Mouse (Mus musculus): ENCODE results near the gene St6gal1. TPM values are rescaled to one million over a fixed set of nuclear protein-coding genes. Genes with fewer than 3 reads are reported as not detected.
A peak's percentile ranks its signal among the peaks of the same experiment; 100 is the strongest.
"Not testable (repeated sequence)": the region's sequence is repeated elsewhere in the genome, so short reads cannot be mapped to it uniquely, and the experiment has no call there.

The St6gal1 gene
- total RNA-seq (2022), result 10 to 100 TPM; 14.0 to 22.7 (median 17.8) TPM

- peak in 1 of 2 experiments; percentile 66 for DNase-seq (ENCODE audit: low spot score in 2 of 2)
These were observed at the start of gene St6gal1 for GRCm38 (mm10) chr16:23224671-23225068. Gene St6gal1 (plus strand): TSS chr16:23224740.

- no peak for DNase-seq (ENCODE audit: low spot score in 2 of 2)
These were observed 49.7 kb upstream of the St6gal1 start for GRCm38 (mm10) chr16:23174855-23175254.

DNA sequence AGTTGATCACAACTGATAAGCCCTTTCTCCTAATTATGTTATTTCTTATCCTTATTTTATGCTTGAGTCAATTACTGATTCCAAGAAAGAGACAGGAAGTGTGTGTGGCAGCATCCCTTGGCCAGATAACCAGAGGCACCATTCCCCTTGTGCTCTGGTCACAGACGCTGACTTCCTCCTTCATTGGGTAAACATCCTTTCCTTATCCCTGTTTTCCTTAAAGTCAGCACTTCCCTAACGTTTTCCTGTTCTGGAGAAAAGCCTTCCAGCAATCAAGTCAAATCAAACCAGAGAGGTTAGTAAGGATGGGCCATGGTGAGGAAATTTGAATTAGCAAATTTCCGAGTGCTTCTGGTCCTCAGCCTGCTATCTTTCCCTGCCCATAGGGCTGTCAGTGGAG, 48.6 kb upstream of the St6gal1 start:
- DNase-seq (ENCODE audit: low spot score in 2 of 2), result no peak

DNA sequence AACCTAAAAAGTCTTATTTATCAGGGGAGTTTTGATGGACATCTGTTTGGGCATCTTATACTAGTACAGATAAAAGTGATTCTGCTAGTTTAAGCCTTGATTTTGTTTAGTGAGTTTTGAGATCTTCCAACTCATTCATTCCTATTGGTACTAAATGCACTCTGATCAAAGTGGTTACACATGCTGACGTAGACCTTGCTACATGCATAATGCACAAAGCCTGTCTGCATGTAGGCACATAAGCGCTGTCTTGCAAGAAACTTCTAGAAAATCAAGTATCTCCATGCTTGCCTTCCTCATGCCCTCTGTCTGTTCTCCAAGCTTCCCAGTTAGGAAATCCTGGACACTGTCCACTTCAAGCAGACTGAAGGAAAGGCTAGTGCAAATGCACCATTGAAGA, 46.7 kb upstream of the St6gal1 start:
- DNase-seq (ENCODE audit: low spot score in 2 of 2), result no peak

GRCm38 (mm10) chr16:23178796-23179195, 45.7 kb upstream of the St6gal1 start:
- no peak for DNase-seq (ENCODE audit: low spot score in 2 of 2)

DNA sequence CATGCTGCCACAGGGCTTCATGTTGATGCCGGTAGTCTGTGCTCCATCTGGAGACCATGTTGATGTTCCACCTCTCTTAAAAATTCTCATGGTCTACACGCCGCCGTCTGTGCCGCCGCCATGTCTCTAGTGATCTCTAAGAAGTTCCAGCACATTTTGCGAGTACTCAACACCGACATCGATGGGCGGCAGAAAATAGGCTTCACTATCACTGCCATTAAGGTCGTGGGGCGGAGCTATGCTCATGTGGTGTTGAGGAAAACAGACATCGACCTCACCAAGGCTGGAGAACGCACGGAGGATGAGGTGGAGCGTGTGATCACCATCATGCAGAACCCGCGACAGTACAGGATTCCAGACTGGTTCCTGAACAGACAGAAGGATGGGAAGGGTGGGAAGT, 45.1 kb upstream of the St6gal1 start:
- not testable (repeated sequence) for DNase-seq (ENCODE audit: low spot score in 2 of 2)

- DNase-seq (ENCODE audit: low spot score in 2 of 2), result no peak
These were observed 43.5 kb upstream of the St6gal1 start for GRCm38 (mm10) chr16:23181054-23181453.

- DNase-seq (ENCODE audit: low spot score in 2 of 2), result no peak
These were observed 43.1 kb upstream of the St6gal1 start for GRCm38 (mm10) chr16:23181487-23181886.

- no peak for DNase-seq (ENCODE audit: low spot score in 2 of 2)
These were observed 42.5 kb upstream of the St6gal1 start for GRCm38 (mm10) chr16:23181942-23182597.

DNA sequence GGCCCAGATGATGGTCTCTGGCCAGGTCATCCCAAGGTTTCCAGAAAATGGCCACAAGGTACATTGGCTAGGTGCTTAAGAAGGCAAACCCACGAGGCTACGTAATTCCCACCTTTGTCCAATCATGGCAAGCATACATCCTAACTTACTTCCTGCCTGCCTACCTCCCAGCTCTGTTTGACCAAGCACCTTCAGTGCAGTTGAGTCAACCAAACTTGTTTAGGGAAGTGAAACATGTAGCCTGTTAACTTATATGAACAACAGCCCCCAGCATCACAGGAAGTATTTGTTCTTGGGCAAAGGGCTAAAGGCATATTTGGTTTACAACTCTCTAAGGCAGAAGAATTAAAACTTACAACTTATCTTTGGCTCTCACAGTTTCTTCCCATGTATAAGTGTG, 38.7 kb upstream of the St6gal1 start:
- no peak for DNase-seq (ENCODE audit: low spot score in 2 of 2)

DNA sequence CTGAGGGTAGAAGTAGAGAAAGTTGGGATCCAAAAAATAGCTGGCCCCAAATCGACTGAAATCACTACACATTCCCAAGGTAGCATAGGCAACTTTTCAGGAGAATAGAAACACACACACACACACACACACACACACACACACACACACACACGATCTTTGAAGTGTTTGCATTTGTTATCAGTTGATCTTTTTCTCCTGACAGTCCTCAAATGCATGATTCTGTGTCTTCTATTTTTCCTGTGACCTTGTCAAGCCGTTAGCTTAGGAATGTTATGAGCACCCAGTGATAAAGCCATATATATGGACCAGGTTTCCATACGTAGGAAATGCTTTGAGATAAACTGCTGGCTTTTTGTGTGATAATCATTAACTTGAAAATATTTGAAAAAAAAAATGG, 38.1 kb upstream of the St6gal1 start:
- no peak for DNase-seq (ENCODE audit: low spot score in 2 of 2)

GRCm38 (mm10) chr16:23187983-23188382, 36.6 kb upstream of the St6gal1 start:
- DNase-seq (ENCODE audit: low spot score in 2 of 2), result no peak

- DNase-seq (ENCODE audit: low spot score in 2 of 2), result no peak
These were observed 34.9 kb upstream of the St6gal1 start for GRCm38 (mm10) chr16:23189612-23190011.

DNA sequence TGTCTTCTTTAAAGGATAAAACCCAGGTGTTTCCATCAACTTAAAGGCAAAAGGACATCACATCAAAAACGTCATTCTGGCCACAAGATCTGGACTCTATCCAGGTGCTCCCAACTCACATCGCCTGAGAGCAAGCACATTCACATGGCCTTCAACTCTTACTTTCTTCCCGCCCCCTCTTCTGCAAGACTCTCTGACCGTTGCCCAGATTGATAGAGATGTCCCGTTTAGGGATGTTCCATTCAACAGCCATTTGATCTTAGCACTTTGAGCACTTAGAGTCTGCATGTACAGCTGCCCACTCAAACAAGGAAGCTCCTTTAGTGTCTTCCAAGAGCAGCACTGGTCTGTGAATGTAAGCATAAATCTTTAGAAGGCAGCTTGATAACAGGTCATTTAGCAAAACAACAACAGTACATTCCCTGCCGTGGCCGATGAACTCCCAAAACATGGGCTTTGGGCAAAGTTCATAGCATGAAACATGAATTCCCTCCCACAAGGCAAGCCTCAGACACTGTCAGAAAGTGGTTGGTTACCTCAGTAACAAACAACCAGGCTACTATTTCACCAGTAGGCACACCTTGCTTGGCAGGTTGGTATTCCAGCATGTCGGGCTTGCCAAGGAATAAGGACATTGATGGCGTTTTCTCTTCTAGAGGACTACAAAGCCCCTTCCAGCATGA, 32.8 kb upstream of the St6gal1 start:
- no peak for DNase-seq (ENCODE audit: low spot score in 2 of 2)

DNA sequence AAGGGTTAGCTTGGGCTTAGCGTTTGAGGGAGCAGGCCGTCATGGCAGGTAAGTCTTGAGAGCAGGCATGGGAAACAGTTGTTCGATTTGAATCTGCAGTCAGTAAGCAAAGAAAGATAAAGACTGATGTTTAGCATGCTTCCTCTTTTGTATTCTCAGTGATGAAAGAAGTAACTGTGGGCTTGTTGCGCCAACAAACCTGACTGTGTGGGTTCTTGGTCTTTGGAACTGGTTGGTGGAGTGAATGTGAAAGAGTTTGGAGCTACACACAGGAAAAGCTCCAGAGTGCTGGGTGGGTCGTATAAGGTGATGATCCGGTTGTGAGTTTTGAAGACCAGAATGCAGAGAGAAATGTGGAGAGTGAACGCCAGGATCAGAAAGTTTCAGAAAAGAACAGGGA, 28.9 kb upstream of the St6gal1 start:
- DNase-seq (ENCODE audit: low spot score in 2 of 2), result no peak

DNA sequence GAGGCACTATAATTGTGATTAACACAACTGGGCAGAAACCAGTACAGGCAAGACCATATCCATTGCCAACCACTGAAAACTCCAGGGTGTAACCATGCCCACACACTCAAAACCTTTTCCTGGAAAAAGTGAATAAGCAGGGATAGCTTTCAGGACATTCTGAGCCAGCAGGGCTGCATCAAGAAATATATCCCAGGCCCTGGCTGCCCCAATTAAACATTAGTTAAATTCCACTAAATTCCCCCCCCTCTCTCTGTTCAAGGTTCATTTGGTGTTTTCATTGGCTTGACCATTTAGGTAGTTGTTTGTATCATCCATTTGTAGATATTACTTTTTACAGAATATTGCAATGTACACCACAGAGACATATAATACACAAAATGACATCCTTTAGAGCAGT, 28.2 kb upstream of the St6gal1 start:
- DNase-seq (ENCODE audit: low spot score in 2 of 2), result no peak

- DNase-seq (ENCODE audit: low spot score in 2 of 2), result no peak
These were observed 27.7 kb upstream of the St6gal1 start for GRCm38 (mm10) chr16:23196791-23197190.

- DNase-seq (ENCODE audit: low spot score in 2 of 2), result no peak
These were observed 23.0 kb upstream of the St6gal1 start for GRCm38 (mm10) chr16:23201498-23201897.

DNA sequence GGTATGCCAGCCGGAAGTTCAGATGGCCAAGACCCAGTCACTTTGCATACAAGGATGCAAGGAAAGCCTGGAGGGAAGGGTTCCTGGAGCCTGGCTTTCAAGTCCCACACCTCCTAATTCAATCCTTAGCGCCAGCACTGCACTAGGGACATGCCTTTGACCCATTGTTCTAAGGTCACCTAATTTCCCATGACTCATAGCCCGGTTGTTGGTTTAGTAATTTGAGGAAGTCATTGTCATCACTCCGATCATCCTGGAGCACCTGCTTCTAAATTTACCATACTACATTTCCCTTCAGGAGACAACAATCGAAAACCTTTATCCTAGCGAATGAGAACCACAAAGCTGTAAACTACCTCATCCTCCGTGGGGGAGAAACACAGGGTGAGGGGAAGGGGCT, 10.2 kb upstream of the St6gal1 start:
- no peak for DNase-seq (ENCODE audit: low spot score in 2 of 2)

GRCm38 (mm10) chr16:23215241-23215900, 9.2 kb upstream of the St6gal1 start:
- DNase-seq (ENCODE audit: low spot score in 2 of 2), result no peak

DNA sequence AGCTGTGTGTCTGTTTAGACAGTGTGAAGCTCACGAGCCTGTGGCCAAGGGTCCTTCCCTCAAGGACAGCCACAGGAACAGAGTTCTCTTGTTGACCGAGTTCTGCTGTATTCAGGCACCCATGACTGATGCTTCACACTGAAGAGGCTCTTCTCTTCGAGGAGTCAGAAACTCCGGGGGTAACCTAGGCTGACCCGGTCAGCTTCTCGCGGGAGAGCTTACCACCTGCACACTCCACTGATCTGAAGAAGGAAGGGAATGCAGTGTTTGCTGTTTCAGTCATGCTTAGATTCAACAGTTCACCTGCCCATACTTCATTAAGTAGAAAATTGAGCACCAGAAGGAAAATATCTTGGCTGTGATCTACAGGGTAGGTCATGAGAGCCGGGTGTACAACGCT, 8.2 kb upstream of the St6gal1 start:
- no peak for DNase-seq (ENCODE audit: low spot score in 2 of 2)

DNA sequence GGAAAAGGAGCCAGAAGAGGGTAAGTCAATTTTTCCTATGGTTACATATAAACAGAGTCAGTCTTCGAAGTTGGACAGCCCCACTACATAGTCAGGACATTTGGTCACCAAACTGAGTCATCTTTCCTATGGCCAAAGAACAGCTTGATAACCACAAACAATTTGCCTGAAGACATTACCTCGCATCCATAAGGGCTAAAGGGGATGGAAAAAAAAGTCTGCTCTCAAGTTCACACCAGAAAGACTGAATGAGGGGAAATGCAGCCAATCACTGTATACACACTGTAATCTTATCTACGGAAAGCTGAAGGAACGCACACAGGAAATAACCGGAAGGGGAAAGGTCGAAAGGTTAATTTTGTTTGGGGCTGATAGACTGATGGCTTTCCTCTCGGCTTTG, 6.2 kb upstream of the St6gal1 start:
- no peak for DNase-seq (ENCODE audit: low spot score in 2 of 2)

Measured in layer of hippocampus, adult 8-10 months (tissue).